Mouse (Mus musculus) MEL (cell line): ENCODE measurements around the gene Stim1. TPM values are rescaled to one million over a fixed set of nuclear protein-coding genes. Genes with fewer than 3 reads are reported as not detected.

ENCODE experiments used
- DNase-seq: peaks from one replicate; pipeline ENCODE4 v3.0.0; 2011; ENCODE audit warnings: low read depth, low spot score
- H3K27ac ChIP-seq: 2 replicates; pipeline ENCODE4 v1.5.1; 2012; ENCODE audit warnings: low read depth, mild to moderate bottlenecking, control low read depth, low read length, moderate library complexity; ENCODE audit not compliant: control insufficient read depth
- H3K27me3 ChIP-seq, 2 experiments: fragments of 150-350 bp in 1 of 2; sonication (generic) in 1 of 2; 2 replicates each; pipeline ENCODE4 v1.6.1; 2012; ENCODE audit warnings: low read length in 2 of 2, mild to moderate bottlenecking in 2 of 2, improper control_type of control experiment in 1 of 2, moderate library complexity in 1 of 2; ENCODE audit not compliant: insufficient read depth in 2 of 2, control insufficient read depth in 1 of 2
- H3K36me3 ChIP-seq, 2 experiments: 2 replicates each; pipeline ENCODE4 v1.6.1; 2012 to 2014; ENCODE audit warnings: low read length in 2 of 2, improper control_type of control experiment in 1 of 2, inconsistent platforms in 1 of 2, mild to moderate bottlenecking in 1 of 2; ENCODE audit not compliant: insufficient read depth in 2 of 2, control insufficient read depth in 1 of 2
- H3K4me1 ChIP-seq, 2 experiments: fragments of 150-350 bp in 1 of 2; sonication (generic) in 1 of 2; 2 replicates each; pipeline ENCODE4 v1.6.1; 2012; ENCODE audit warnings: low read length in 2 of 2, improper control_type of control experiment in 1 of 2, mild to moderate bottlenecking in 1 of 2; ENCODE audit not compliant: insufficient read depth in 2 of 2, control insufficient read depth in 1 of 2
- H3K4me3 ChIP-seq, 2 experiments: fragments of 150-350 bp in 1 of 2; sonication (generic) in 1 of 2; 2 replicates each; pipeline ENCODE4 v1.5.1; 2012; ENCODE audit warnings: low read depth in 2 of 2, low read length in 2 of 2, mild to moderate bottlenecking in 2 of 2, moderate library complexity in 2 of 2, control low read depth in 1 of 2, improper control_type of control experiment in 1 of 2; ENCODE audit not compliant: control insufficient read depth in 1 of 2, insufficient read depth in 1 of 2
- H3K79me2 ChIP-seq: 2 replicates; pipeline ENCODE4 v1.6.1; 2012; ENCODE audit warnings: mild to moderate bottlenecking, low read length, moderate library complexity; ENCODE audit not compliant: control insufficient read depth, poor library complexity, insufficient read depth
- H3K9ac ChIP-seq: 2 replicates; pipeline ENCODE4 v1.6.1; 2012; ENCODE audit warnings: low read depth, mild to moderate bottlenecking, control low read depth, low read length, moderate library complexity; ENCODE audit not compliant: control insufficient read depth, poor library complexity, severe bottlenecking
- H3K9me3 ChIP-seq: fragments of 150-350 bp; sonication (generic); replicated peaks from 2 replicates; pipeline ENCODE4 v1.6.1; 2012; ENCODE audit warnings: mild to moderate bottlenecking, low read length, improper control_type of control experiment, moderate library complexity; ENCODE audit not compliant: insufficient read depth
- BHLHE40 ChIP-seq: IDR thresholded peaks from 2 replicates; pipeline ENCODE4 v1.6.1; 2012; ENCODE audit warnings: low read depth, mild to moderate bottlenecking, inconsistent platforms, low read length, improper control_type of control experiment, borderline replicate concordance
- CHD1 ChIP-seq: IDR thresholded peaks from 2 replicates; pipeline ENCODE4 v1.6.1; 2012; ENCODE audit warnings: low read depth, mild to moderate bottlenecking, inconsistent platforms, low read length, improper control_type of control experiment
- CHD2 ChIP-seq: IDR thresholded peaks from 2 replicates; pipeline ENCODE4 v1.6.1; 2011; ENCODE audit warnings: low read length, improper control_type of control experiment
- CTCF ChIP-seq, 3 experiments: IDR thresholded peaks in 2 of 3; conservative IDR thresholded peaks in 1 of 3; 2 replicates each; pipeline ENCODE4 v1.5.1; 2011 to 2012; ENCODE audit warnings: low read length in 3 of 3, low read depth in 2 of 3, mild to moderate bottlenecking in 2 of 3, improper control_type of control experiment in 1 of 3, inconsistent platforms in 1 of 3, mixed read lengths in 1 of 3, moderate library complexity in 1 of 3; ENCODE audit not compliant: control insufficient read depth in 1 of 3, insufficient read depth in 1 of 3, poor library complexity in 1 of 3, severe bottlenecking in 1 of 3
- ETS1 ChIP-seq: IDR thresholded peaks from 2 replicates; pipeline ENCODE4 v1.6.1; 2012; ENCODE audit warnings: low read depth, mild to moderate bottlenecking, inconsistent platforms, low read length, improper control_type of control experiment, moderate library complexity
- MAFK ChIP-seq: IDR thresholded peaks from 2 replicates; pipeline ENCODE4 v1.6.1; 2011; ENCODE audit warnings: low read depth, mild to moderate bottlenecking, low read length, improper control_type of control experiment, borderline replicate concordance
- MAZ ChIP-seq: IDR thresholded peaks from 2 replicates; pipeline ENCODE4 v1.6.1; 2012; ENCODE audit warnings: low read depth, mild to moderate bottlenecking, inconsistent platforms, low read length, improper control_type of control experiment
- MEF2A ChIP-seq: IDR thresholded peaks from 2 replicates; pipeline ENCODE4 v1.6.1; 2014; ENCODE audit warnings: low read depth, mild to moderate bottlenecking, inconsistent platforms, low read length, improper control_type of control experiment; ENCODE audit not compliant: poor library complexity, insufficient replicate concordance, severe bottlenecking; ENCODE audit errors: extremely low read depth
- MXI1 ChIP-seq: IDR thresholded peaks from 2 replicates; pipeline ENCODE4 v1.6.1; 2011; ENCODE audit warnings: mild to moderate bottlenecking, low read depth, low read length, improper control_type of control experiment
- MYC ChIP-seq: IDR thresholded peaks from 2 replicates; pipeline ENCODE4 v1.6.1; 2011; ENCODE audit warnings: low read depth, mild to moderate bottlenecking, low read length, improper control_type of control experiment, moderate library complexity
- NRF1 ChIP-seq: IDR thresholded peaks from 2 replicates; pipeline ENCODE4 v1.6.1; 2014; ENCODE audit warnings: low read depth, mild to moderate bottlenecking, inconsistent platforms, low read length, improper control_type of control experiment, moderate library complexity; ENCODE audit not compliant: poor library complexity, insufficient read depth, severe bottlenecking
- RAD21 ChIP-seq: IDR thresholded peaks from 2 replicates; pipeline ENCODE4 v1.6.1; 2011; ENCODE audit warnings: mild to moderate bottlenecking, low read depth, low read length, improper control_type of control experiment
- TAL1 ChIP-seq: IDR thresholded peaks from 2 replicates; pipeline ENCODE4 v1.6.1; 2012; ENCODE audit warnings: mild to moderate bottlenecking, inconsistent platforms, low read length, moderate library complexity, mixed read lengths
- TBP ChIP-seq: IDR thresholded peaks from 2 replicates; pipeline ENCODE4 v1.8.0; 2011; ENCODE audit warnings: low read depth, low read length, improper control_type of control experiment
- UBTF ChIP-seq: IDR thresholded peaks from 2 replicates; pipeline ENCODE4 v1.6.1; 2012; ENCODE audit warnings: low read depth, mild to moderate bottlenecking, inconsistent platforms, low read length, improper control_type of control experiment, moderate library complexity, borderline replicate concordance; ENCODE audit not compliant: insufficient read depth
- USF1 ChIP-seq: IDR thresholded peaks from 2 replicates; pipeline ENCODE4 v1.6.1; 2014; ENCODE audit warnings: low read depth, mild to moderate bottlenecking, inconsistent platforms, low read length, improper control_type of control experiment, moderate library complexity
- ZC3H11A ChIP-seq: IDR thresholded peaks from 2 replicates; pipeline ENCODE4 v1.6.1; 2012; ENCODE audit warnings: low read depth, mild to moderate bottlenecking, inconsistent platforms, low read length, improper control_type of control experiment
- ZNF384 ChIP-seq: IDR thresholded peaks from 2 replicates; pipeline ENCODE4 v1.6.1; 2012; ENCODE audit warnings: low read depth, mild to moderate bottlenecking, inconsistent platforms, low read length, improper control_type of control experiment
- polyA plus RNA-seq, 2 experiments: library from polyadenylated mRNA; stranded (reverse) in 1 of 2; unstranded in 1 of 2; fragments of >175 nt in 1 of 2; fragments of >200 nt in 1 of 2; gene quantifications; 2 replicates each; pipeline versions ENCODE4 v1.2.1 to v1.2.4; 2012; ENCODE audit warnings: low replicate concordance in 2 of 2, low read depth in 1 of 2; ENCODE audit not compliant: insufficient read length in 2 of 2, insufficient read depth in 1 of 2, missing spikeins in 1 of 2
- total RNA-seq: library from RNA; depleted of rRNA; stranded (reverse); fragments of 300-350 nt; gene quantifications from 2 replicates; pipeline ENCODE4 v1.2.3, GENCODE M21; 2012

The Stim1 gene
- total and polyA plus RNA-seq, 3 experiments, result 26.1 to 65.0 TPM; not detected in 1

GRCm38 (mm10) chr7:102477377-102477776, 209.8 kb downstream of the Stim1 start:
- Histone ChIP-seq H3K79me2 (no peaks in the 10 kb centered on the region), H3K4me3 (no peak overlapping the region), H3K9me3 (no peaks in the 10 kb centered on the region), H3K27me3 (no peaks in the 10 kb centered on the region), H3K9ac (no peak overlapping the region), H3K27ac (no peak overlapping the region), H3K4me1 (no peaks in the 10 kb centered on the region), H3K36me3 (no peaks in the 10 kb centered on the region)
- TF ChIP-seq UBTF, result no peak
- TF ChIP-seq ETS1, result no peak
- no peak for TF ChIP-seq CHD2
- TF ChIP-seq CTCF (IDR thresholded peaks at IDR 0.05 in 2 of 3, conservative IDR thresholded peaks at IDR 0.05 in 1 of 3; ENCODE audit: control insufficient read depth in 1 of 3, insufficient read depth in 1 of 3, low read depth in 2 of 3, low read length in 3 of 3, poor library complexity in 1 of 3, severe bottlenecking in 1 of 3), result peak in 2 of 3 experiments; percentile 15 to 16; a peak in 1 of 6 replicates
- TF ChIP-seq USF1, result no peak
- no peak for TF ChIP-seq NRF1
- TF ChIP-seq BHLHE40, result no peak
- DNase-seq, result no peak

DNA sequence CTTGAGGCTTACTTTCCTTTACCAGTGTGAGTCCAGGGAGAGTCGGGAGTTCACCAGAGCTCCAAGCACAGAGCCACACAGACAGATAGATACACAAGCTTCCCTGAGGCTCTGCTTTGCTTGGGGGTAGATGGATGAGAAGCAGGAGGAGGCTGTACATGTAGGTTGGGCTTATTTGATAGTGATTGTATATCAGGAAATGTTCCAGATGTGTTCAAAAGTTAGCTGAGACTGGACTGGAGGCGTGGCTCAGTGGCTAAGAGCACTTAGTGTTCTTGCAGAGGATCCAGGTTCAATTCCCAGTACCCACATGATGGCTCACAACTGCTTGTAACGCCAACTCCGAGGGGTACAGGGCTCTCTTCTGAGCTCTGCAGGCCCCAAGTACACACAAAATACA, 210.8 kb downstream of the Stim1 start:
- no peak for TF ChIP-seq MXI1
- no peak for TF ChIP-seq ZC3H11A
- no peak for TF ChIP-seq MAZ
- peak; percentile 91 for TF ChIP-seq TBP
- TF ChIP-seq RAD21, result no peak
- TF ChIP-seq NRF1, result no peak
- TF ChIP-seq, all 39 proteins: peak for 1
- Histone ChIP-seq H3K79me2 (no peaks in the 10 kb centered on the region), H3K4me3 (no peak overlapping the region), H3K9me3 (no peaks in the 10 kb centered on the region), H3K27ac (no peak overlapping the region), H3K9ac (no peak overlapping the region), H3K27me3 (no peaks in the 10 kb centered on the region), H3K4me1 (peaks cover 4 to 6% of the 10 kb centered on the region in 2 experiments; a peak in 2 of 4 replicates), H3K36me3 (peaks cover 0 to 7% of the 10 kb centered on the region in 2 experiments; a peak in 2 of 4 replicates)
- DNase-seq, result peak; percentile 30

GRCm38 (mm10) chr7:102478926-102479325, 211.3 kb downstream of the Stim1 start:
- no peak overlapping the region for H3K4me3 ChIP-seq
- no peak for DNase-seq
- no peaks in the 10 kb centered on the region for H3K9me3 ChIP-seq
- H3K4me1 ChIP-seq, result peaks cover 4 to 6% of the 10 kb centered on the region in 2 experiments; a peak in 3 of 4 replicates
- H3K36me3 ChIP-seq, result peaks cover 0 to 11% of the 10 kb centered on the region in 2 experiments; a peak in 2 of 4 replicates
- no peak overlapping the region for H3K9ac ChIP-seq
- H3K79me2 ChIP-seq, result no peaks in the 10 kb centered on the region
- no peak for TF ChIP-seq MAFK
- TF ChIP-seq CHD1, result no peak
- no peak for TF ChIP-seq ZC3H11A
- no peak for TF ChIP-seq MEF2A
- no peak for TF ChIP-seq TAL1
- TF ChIP-seq MXI1, result no peak
- no peak for TF ChIP-seq ZNF384
- no peak for TF ChIP-seq MYC
- H3K27ac ChIP-seq, result no peak overlapping the region
- no peaks in the 10 kb centered on the region for H3K27me3 ChIP-seq
